Mouse (Mus musculus): Measurements from ENCODE around the gene Speg.

- TF ChIP-seq POLR2A (IDR thresholded peaks at IDR 0.05; ENCODE audit: borderline replicate concordance, extremely low read depth, low read depth, low read length) (no peak), CTCF (IDR thresholded peaks at IDR 0.05; ENCODE audit: insufficient read depth, low read length) (no peak)
These were observed 27.8 kb upstream of the Speg start for GRCm38 (mm10) chr1:75347279-75347678.
